Mouse (Mus musculus): ENCODE data around the gene Clec4a1. TPM values are rescaled to one million over a fixed set of nuclear protein-coding genes. Genes with fewer than 3 reads are reported as not detected.

Gene Clec4a1
- 1 to 10 TPM; 4.2 to 5.2 TPM for total RNA-seq (2021)
- long read RNA-seq, experiment 1, partial matches to known transcripts: 0 of 1 reads
- long read RNA-seq, experiment 1, other reads (novel, unspliced or antisense): 0 of 1 reads
- long read RNA-seq, experiment 2, transcript Clec4a1-201 (6 exons, 1,558 nt): major isoform, 6 of 7 reads
- long read RNA-seq, experiment 2, partial matches to known transcripts: 1 of 7 reads
- long read RNA-seq, experiment 2, other reads (novel, unspliced or antisense): 0 of 7 reads

DNA sequence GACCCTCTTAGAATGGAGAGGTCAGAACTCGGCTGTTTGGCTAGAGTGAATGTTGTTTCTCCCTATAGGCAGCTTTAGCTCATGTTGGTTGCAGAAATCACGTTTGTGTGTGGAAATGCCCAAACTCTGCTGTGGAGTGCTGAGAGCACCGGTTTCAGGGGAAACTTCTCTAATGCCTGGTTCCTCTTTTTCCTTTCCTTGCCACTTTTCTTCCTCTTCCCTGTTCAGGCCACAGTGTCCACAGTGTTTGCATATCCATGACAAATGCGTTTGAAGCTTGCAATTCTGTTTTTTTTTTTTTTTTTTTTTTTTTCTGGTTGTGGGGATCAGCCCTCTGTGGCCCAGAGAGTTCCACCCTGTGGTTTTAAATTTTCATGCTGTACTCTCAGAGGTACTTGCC lies at the start of gene Clec4a1:
Gene Clec4a1, plus strand, starts transcription at position 398 of the 400 bp plus-strand sequence.
- no peak for DNase-seq (ENCODE audit: low spot score in 2 of 2)

DNA sequence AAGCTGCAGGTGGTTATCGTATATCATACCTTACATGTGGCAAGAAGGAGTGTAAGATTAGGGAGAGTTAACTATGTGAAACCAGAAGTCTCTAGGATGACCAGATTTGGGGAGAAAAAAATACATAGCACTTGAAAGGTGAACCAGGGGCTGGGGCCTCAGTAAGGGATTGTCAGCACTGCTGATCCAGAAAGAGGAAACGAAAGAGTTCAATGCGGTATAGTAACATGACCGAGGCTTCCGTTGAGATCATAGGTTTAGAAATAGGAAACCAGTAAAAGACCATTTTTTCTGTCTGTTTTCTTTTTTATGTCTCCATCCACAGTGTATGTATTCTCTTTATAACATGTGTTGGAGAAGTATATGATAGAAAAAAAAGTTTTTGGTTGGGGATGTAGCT lies 48.8 kb upstream of the Clec4a1 start:
- DNase-seq (ENCODE audit: low spot score in 2 of 2): no peak

DNA sequence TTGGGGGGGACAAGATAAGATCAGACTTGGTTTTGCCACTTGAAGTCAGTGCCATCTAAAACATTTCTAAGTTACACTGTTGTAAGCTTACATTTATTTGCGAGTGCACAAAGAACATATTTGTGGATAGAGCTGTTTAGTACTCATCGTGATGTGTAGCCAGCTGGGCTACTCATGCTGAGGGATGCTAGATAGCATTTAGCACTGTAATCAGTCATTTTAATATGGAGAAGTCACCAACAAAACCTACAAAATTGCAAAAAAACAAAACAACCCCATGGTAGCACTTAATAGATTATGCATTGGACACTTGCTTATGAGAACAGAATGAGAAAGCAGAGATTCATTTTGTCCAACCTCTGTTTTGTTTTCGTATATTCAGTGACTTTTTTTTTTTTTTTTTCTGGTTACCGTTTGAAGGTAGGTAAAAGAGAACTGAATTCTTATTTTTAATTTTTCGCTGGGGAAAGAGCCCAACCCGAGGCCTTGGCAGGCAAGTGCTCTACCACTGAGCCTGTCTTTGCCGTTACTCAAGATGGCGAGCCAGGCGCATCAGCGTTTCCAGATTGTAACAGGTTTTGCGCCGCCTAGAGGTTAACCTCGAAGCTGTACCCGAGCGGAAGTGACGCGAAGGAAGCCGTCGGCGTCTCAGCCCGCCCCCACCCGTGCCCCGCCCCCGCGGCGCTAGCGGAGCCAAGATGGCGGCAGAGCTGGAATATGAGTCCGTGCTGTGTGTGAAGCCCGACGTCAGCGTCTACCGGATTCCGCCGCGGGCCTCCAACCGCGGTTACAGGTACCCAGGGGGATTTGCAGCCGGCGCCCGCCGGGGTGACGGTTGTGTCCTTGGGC lies 47.6 kb upstream of the Clec4a1 start, which contains the start of gene Necap1:
Gene Necap1, plus strand, starts transcription at position 604 of the 849 bp plus-strand sequence.
- DNase-seq (ENCODE audit: low spot score in 2 of 2): peak; percentile 96 to 98

DNA sequence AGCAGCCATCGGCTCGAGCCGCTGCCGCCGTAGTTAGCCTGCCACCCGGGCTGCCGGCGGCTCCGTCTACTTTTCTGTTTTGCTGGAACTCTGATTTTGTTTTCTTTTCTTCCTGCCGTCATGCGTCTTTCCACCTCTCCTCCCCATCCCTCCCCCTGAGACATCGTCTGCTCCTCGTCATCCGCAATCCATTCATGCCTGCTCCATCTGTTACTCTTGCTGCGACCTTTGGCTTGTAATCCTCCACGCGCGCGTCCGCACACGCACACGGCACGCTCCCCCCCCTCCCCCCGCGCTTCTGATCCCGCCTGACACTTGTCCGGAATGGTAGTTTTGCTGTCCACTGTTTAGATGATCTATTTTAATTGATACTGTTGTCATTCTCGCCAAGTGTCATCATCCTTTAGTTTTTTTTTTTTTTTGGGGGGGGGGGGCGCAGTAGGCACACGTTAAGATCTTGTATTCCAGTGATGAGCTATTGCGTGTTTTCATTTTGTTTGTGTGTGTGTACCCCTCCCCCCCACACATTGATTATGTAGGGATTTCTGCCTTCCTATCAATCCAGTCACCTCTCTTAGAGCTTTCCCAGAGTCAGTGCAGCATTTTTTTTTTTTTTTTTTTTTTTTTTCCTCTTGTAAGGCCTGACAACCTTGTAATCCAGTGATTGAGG lies 46.8 kb upstream of the Clec4a1 start:
- no peak for DNase-seq (ENCODE audit: low spot score in 2 of 2)

DNA sequence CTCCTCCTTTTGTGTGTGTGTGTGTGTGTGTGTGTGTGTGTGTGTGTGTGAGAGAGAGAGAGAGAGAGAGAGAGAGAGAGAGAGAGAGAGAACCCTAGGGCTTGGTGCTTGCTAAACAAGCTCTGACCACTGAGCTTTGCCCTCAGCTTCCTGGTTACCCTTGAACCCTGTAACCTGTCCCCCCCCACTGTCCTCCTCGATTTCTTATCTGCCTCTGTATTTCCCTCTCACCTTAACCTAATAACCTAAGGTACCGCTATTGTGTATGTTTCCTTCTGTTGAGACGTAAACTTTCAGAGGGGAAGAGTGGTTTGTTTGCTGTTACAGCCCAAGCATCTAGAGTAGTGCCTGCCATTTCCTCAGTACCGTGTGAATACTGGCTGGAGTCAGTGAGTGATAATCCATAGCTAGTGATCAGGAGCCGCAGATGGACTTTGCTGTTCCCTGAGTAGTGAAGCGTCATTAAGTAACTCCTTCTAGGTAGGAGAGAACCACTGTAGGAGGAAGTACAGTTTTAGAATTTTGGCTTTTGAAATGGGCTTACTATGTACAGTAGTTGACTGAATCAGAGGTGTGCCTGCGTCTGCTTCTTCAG lies 42.4 kb upstream of the Clec4a1 start:
- no peak for DNase-seq (ENCODE audit: low spot score in 2 of 2)

DNA sequence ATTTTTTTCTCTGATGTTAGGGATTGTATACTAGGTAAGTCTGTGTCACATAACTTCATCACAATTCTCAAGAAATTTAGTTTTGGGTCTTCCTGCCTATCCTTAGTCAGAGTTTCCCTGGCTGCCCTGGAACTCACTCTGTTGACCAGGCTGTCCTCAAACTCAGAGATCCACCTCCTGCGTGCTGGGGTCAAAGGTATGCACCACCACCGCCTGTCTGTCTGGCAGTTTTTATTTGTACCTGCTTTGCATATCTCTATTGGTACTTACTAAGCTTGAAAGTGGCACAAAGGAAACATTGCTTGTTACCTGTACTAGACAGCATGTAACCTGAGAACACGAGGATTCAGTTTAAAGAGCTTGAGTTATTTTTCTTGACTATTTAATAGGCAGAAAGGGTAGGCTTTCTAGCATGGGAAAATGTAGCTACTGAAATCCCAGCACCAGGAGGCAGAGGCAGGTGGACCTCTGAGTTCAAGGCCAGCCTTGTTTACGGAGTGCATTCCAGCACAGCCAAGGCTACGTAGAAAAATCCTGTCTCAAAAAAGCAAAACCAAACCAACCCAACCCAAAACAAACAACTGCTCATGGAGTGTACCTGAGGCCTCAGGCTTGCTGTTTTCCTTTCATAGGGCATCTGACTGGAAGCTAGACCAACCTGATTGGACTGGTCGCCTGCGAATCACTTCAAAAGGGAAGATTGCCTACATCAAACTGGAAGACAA lies 41.7 kb upstream of the Clec4a1 start:
- no peak for DNase-seq (ENCODE audit: low spot score in 2 of 2)

DNA sequence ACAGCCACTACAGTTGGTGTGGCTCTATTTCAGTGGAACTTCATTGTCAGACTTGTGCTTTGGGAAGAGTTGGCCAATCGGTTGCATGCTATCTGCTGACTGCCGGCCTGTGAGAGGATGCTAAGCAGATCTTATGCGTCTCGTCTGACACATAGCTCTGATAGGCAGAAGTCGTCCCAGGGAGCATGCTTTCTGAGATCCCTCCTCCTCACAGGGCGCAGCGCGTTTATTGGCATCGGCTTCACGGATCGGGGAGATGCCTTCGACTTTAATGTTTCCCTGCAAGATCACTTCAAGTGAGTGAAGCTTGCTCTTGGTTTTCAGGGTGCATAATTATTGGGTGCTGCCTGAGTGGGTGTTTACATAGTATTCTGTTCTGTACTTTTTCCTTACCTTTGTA lies 40.4 kb upstream of the Clec4a1 start:
- no peak for DNase-seq (ENCODE audit: low spot score in 2 of 2)

DNA sequence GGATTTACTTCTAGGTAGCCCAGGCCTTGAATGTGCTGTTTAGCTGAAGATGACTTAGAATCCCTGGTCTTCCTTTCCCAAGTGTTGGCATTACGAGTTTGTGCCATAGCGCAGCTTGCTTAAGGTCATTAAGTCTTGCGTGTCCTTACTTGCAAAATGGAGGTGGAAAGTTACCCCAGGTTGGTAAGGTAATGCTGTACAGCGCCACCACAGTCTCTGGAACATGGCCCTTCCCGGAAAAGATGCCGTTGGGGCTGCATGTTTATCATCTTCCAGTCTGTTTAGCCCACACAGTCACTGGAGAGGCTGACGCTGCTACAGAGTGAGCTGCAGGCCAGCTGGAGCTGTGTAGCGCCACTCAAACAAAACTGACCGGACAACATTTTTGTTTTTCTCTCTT lies 38.0 kb upstream of the Clec4a1 start:
- DNase-seq (ENCODE audit: low spot score in 2 of 2): no peak

DNA sequence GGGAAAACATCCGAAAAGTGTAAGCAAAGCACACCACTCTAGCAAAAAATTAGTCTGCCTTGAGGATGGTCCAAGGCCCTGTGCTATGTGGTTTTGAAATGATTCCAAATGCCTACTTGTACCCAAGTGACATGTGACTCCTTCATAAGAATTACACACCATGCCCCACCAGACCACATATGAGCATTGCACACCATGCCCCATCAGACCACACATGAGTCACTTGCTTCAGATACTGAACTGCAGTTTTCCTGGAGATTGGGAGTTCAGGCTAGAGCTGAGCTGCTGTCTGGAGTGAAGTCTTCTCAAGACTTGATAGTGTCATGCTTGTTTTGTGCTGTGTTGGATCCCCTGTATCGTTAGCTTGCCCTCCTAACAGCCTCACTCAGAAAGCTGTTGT lies 32.0 kb upstream of the Clec4a1 start:
- no peak for DNase-seq (ENCODE audit: low spot score in 2 of 2)

DNA sequence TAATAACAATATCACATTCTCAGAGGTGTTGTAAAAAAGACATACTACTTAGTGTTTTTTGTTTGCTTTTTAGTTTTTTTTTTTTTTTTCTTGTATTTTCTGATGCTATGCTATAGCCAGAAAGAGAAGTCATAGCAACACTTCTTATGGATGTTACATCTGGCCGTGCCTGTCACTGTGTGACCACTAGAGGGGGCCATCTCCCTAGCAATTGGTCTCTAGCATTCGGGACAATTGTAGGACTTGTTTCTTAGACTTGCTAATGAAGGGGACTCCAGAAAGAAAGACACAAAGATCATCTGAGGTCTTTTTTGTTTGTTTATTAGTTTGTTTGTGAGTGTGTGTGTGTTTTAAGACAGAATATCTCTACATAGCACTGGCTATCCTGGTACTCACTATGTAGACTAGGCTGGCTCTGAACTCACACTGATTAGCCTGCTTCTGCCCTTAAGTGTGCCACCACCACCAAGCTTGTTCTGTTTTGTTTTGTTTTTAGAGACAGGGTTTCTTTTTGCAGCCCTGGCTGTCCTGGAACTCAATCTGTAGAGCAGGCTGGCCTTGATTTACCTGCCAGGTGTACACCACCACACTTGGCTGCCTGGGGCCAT lies 29.1 kb upstream of the Clec4a1 start:
- peak in 1 of 2 experiments; percentile 58 for DNase-seq (ENCODE audit: low spot score in 2 of 2)

DNA sequence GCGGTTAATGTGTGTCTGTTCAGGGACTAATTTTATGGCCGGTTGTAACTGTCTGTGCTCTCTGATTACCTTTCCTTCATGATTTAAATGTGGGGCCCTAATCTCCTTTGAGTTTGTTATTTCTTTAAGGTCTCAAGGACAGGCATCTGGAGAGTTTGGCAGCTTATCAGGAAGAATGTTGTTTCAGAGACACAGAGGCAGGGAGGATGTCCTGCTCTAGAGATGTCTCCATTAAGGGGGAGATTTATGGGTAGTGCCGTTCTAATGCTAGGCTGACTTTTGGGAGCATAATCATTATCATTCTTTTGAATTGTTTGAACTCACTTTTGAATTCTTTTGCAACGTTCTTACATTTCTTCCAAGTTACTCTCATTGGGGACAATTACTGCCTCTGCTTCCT lies 1.7 kb upstream of the Clec4a1 start:
- DNase-seq (ENCODE audit: low spot score in 2 of 2): no peak

DNA sequence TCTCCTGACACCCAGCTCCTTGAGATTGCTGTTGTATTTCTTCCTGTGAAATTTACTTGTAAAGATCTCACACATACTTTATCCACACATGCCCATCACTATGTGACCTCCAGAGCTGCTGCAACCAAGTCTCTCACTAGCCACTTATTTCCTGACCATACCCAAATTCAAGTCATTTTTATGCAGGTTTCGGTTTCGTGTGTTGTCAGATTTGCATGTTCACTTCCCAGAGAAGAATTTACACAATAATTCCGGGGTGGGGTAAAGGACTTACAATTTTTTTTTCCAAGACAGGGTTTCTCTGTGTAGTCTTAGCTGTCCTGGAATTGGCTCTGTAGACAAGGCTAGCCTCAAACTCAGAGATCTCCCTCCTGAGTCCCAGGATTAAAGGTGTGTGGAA lies 13.2 kb downstream of the Clec4a1 start:
- DNase-seq (ENCODE audit: low spot score in 2 of 2): no peak

DNA sequence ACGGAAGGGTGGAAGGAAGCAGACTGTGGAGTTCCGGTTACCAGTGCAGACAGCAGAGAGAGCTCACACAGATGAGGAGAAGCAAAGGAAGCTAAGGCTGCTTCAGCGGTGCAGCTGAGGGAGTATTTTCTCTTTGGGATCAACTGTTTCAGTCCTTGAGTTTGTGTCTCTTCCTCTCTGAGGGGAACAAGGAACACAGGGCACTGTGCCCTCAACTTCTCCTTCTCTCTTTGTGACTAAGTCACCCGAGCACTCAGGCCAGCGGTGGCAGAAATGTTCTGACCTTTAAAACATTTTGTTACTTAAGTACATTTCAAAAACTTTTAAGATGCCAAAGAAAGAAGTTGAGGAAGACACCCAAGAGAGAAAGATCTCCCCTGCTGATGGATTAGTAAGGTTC lies 18.0 kb downstream of the Clec4a1 start:
- DNase-seq (ENCODE audit: low spot score in 2 of 2): no peak

DNA sequence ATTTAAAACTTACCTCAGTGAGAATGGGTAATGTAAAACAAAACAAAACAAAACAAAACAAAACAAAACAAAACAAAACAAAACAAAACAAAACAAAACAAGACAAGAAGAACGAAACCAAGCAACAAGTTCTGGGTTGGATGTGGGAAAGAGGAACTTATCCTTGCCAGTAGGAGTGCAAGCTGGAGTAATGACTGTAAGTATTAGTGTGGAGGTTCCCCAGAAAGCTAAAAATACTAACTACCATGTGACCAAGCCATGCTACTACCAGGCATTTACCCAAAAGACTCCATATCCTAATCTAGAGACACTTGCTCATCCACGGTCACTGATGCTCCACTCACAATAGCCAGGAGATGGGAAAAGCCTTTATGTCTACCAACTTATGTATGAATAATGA lies 25.1 kb downstream of the Clec4a1 start:
- DNase-seq (ENCODE audit: low spot score in 2 of 2): no peak

DNA sequence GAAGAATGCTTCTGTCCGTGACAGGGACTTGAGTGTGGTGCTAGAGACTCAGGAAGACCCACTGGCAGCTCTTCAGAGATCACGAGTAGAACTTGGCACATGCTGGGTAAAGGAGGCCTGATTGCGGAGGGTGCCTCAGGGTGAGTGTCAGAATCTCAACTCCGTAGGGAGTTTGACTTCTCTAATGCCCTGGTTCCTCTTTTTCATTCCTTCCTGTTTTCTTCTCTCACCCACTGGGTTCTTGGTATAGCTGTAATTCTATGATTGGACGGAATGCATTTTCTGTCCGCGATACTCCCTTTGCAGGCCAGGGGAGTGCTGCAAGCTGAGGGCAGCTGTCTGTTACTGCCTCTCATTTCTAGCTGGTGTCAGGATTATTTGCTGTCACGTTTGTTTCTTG lies 30.8 kb downstream of the Clec4a1 start, which contains the start of gene Clec4a3:
Gene Clec4a3, plus strand, starts transcription at position 115 of the 400 bp plus-strand sequence.
- DNase-seq (ENCODE audit: low spot score in 2 of 2): no peak

DNA sequence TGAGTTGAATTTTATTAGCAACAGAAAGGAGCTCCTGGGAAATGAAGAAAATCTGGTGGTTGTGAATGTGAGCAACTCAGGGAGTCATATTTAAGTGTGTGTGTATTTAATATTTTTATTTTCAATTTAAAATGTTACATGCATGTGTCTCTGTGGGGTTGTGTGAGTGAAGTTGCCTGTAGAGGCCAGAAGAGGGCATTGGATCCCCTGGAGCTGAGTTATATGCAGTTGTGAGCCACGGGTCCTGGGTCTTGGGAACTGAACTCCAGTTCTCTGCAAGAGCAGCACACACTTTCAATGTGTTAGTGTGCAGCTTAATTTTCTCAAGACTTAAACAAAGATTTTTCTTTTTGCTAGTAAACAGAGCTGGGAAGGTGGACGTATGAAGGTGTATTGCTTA lies 42.9 kb downstream of the Clec4a1 start:
- DNase-seq (ENCODE audit: low spot score in 2 of 2): no peak

DNA sequence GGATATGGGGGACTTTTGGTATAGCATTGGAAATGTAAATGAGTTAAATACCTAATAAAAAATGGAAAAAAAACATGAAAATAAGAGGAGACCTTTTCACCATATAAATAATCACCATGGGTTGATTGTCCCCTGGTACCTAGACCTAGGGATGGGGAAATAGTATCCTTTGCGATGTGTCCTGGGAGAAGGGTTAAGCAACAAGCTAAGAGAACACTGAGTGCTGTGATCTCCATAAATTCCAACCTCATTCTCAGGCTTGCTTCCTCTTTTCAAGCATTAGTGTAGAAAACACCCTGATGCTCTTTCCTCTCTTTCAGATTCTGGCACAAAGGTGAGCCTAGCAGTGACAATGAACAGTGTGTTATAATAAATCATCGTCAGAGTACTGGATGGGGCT lies 47.4 kb downstream of the Clec4a1 start:
- DNase-seq (ENCODE audit: low spot score in 2 of 2): no peak
